1 mouse cellular context compared by ENCODE assay signal in genomic region chr4:115937061-115937976, GRCm38 (mm10).
TF ChIP-seq lines count a peak whose summit lies in the region.

No protein-coding gene starts in this region.

TF ChIP-seq in CH12.LX, 34 proteins besides CTCF, POLR2A, EP300 and RAD21:
- TF ChIP-seq RCOR1 (conservative IDR thresholded peaks at IDR 0.05; ENCODE audit: low read depth, low read length) (no peak), ZC3H11A (IDR thresholded peaks at IDR 0.05; ENCODE audit: low read depth, low read length) (no peak), SIN3A (IDR thresholded peaks at IDR 0.05; ENCODE audit: low read length) (no peak), MAZ (IDR thresholded peaks at IDR 0.05; ENCODE audit: low read depth, low read length) (no peak), USF2 (conservative IDR thresholded peaks at IDR 0.05; ENCODE audit: low read depth, low read length) (no peak), BHLHE40 (IDR thresholded peaks at IDR 0.05; ENCODE audit: low read depth, low read length) (no peak), POLR2AphosphoS2 (IDR thresholded peaks at IDR 0.05; ENCODE audit: low read depth, low read length) (no peak), TCF12 (IDR thresholded peaks at IDR 0.05; ENCODE audit: low read depth, low read length) (no peak), HCFC1 (IDR thresholded peaks at IDR 0.05; ENCODE audit: low read depth, low read length) (no peak), JUND (conservative IDR thresholded peaks at IDR 0.05; ENCODE audit: low read depth, low read length) (no peak), ZNF384 (IDR thresholded peaks at IDR 0.05; ENCODE audit: low read depth, low read length) (no peak), NELFE (IDR thresholded peaks at IDR 0.05; ENCODE audit: low read depth, low read length) (no peak), ELF1 (IDR thresholded peaks at IDR 0.05; ENCODE audit: low read depth, low read length) (no peak), PAX5 (IDR thresholded peaks at IDR 0.05; ENCODE audit: low read length) (no peak), MEF2A (IDR thresholded peaks at IDR 0.05; ENCODE audit: borderline replicate concordance, low read depth, low read length) (no peak), CHD2 (IDR thresholded peaks at IDR 0.05; ENCODE audit: low read length) (no peak)
